Mouse (Mus musculus) gastrocnemius, postnatal 36 days (tissue): ENCODE measurements around the gene Akr1c13. TPM values are rescaled to one million over a fixed set of nuclear protein-coding genes. Genes with fewer than 3 reads are reported as not detected.

Experiments
- DNase-seq, 2 experiments: peaks; one replicate each; pipeline ENCODE4 v3.0.0; 2022
- intact Hi-C: fragments of 180-260 bp; cut with DNase I; formaldehyde crosslinking; loops from one replicate; pipeline ENCODE4 v1.15.1; 2025
- total RNA-seq, 2 experiments: library from RNA; stranded (reverse); gene quantifications; 2 replicates each; pipeline ENCODE4 v1.2.3; 2021

The Akr1c13 gene
- total RNA-seq, 2 experiments from 2014 or later = 0.77 TPM; not detected in 1

DNA sequence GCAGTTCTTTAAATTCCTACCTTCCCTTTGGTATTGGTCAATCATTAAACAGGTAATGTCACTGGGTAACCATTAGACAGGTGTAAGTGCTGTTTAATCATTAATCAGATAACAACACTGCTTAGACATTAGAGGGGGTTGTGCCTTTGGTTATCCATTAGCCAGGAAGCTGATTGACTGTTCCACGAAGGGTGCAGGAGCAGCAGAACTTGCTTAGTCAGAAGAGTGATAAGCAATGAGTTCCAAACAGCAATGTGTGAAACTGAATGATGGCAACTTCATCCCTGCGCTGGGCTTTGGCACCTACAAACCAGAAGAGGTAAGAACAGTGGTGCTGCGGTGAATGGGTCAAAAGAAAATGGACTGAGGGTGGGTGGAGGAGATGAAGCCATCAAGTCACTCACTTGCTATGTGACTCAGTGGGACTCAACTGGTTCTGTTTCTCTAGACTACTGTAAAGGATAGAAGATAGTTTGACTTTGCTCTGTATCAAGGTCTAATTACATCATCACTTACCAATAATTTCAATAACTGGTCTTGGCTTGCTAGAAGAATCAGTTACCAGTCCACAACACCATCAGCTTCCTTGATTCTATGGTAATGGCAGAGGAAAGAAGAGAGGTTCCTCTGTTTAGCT lies 42.7 kb downstream of the Akr1c13 start:
- DNase-seq = no peak
- intact Hi-C loops = no loop called here

DNA sequence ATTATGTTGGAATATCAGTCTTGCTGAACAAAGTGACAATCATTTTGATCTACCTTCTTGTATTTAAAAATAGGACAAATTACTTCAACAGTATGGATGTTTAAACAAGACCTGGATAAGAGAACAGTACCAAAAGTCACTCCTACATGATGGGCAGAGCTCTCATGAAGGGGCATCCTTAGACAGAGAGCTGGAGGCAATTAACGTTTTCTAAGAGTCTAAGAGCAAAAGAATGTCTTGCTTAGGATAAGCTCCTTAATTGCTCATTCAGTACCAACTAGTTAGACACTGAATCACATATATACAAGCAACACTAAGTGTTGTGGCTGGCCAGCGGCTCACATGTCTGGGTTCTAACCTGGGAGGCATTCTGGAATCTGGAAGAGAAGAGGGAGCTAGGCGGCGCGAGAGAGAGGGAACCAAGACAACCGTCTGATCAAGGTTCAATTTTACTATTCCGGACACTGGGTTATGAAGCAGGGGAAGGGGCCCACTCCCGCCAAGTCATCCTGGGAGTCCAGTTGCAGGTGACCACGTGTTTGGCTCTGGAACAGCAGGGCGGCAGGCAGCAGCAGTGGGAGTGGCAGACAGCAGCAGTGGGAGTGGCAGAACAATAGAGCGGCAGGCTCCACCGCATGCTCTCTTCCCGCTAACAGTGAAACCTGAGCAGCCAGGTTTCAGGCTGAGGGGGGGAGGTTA lies 54.1 kb downstream of the Akr1c13 start:
- DNase-seq = no peak
- intact Hi-C loops = no loop called here

- intact Hi-C loops = no loop called here
- no peak for DNase-seq
Measured at GRCm38 (mm10) chr13:4249347-4249746, 58.4 kb downstream of the Akr1c13 start.

Other genes starting within 250 kb of the Akr1c13 start
- gene Ucn3, start 245.8 kb upstream of the Akr1c13 start, total RNA-seq = not detected
- 1 to 10 TPM; 1.5 to 1.9 TPM for gene Akr1c14, start 142.1 kb upstream of the Akr1c13 start, total RNA-seq
- gene Akr1c18, start 40.5 kb upstream of the Akr1c13 start, total RNA-seq = under 1 TPM in 1 of 2 experiments, not detected in 1; 0.20 TPM
- gene Akr1c19, start 37.5 kb downstream of the Akr1c13 start, total RNA-seq = under 1 TPM; 0.20 to 0.28 TPM
- gene Akr1c12, start 88.3 kb downstream of the Akr1c13 start, total RNA-seq = not detected
- not detected for gene Akr1c6, start 243.2 kb downstream of the Akr1c13 start, total RNA-seq